Mouse (Mus musculus) spleen, adult 2 months (tissue): Measurements from ENCODE around the gene Coa6.

Experiments
- CTCF ChIP-seq: fragments of 200-500 bp; IDR thresholded peaks from 2 replicates; pipeline ENCODE4 v1.5.1; 2011; ENCODE audit warnings: mild to moderate bottlenecking, inconsistent platforms; ENCODE audit not compliant: insufficient read depth, insufficient read length, insufficient replicate concordance; ENCODE audit errors: extremely low read depth
- POLR2A ChIP-seq: fragments of 200-500 bp; IDR thresholded peaks from 2 replicates; pipeline ENCODE4 v1.6.1; 2011; ENCODE audit warnings: low read depth, low read length, inconsistent platforms

DNA sequence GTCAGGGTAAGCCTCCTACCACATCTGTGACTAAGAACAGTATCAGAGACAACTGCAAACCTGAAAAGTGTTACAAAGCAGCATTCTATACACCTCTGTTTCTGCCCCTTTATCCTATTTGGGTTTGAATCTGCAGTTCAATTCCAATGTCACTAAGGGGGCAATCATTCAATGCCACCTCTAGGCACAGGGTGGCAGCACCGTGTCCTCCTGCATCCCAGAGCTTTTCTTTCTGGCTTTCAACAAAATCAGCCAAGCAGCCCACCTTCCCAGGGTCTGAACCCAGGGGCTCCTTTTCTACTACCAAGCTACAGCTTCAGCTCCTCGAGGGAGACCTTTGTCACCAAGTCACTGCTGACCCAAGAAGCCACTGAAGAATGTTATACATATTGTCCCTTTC lies 16.6 kb downstream of the Coa6 start:
- no peak for TF ChIP-seq POLR2A
- TF ChIP-seq CTCF, result no peak
